Mouse (Mus musculus): ENCODE measurements at regions not wholly inside any gene's neighbourhood (a gene's known extent, or its start where the extent isn't known, plus 50 kb on each side); places are given as distances from the start of the nearest gene placed in this dataset.

DNA sequence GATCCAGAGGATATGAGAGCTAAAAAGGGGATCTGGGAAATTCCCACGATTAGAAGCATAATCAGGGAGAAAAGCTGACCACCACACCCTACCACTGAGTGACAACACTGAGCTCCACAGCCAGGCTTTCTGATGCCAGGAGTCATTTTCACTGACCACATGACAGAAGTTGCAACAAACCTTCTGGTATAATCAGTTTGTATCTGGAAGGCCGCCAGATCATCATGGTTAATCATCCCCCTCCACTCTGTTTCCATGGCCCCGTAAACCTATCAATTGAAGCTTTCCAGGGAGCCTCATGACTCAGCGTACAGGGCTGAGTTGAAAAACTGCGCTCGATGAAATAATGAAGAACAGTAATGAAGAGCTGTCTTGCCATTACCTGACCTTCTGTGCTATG, 316.9 kb downstream of the H2al1j start:
- DNase-seq, result no peak
- intact Hi-C loops (cut with DNase I), result no loop called here

DNA sequence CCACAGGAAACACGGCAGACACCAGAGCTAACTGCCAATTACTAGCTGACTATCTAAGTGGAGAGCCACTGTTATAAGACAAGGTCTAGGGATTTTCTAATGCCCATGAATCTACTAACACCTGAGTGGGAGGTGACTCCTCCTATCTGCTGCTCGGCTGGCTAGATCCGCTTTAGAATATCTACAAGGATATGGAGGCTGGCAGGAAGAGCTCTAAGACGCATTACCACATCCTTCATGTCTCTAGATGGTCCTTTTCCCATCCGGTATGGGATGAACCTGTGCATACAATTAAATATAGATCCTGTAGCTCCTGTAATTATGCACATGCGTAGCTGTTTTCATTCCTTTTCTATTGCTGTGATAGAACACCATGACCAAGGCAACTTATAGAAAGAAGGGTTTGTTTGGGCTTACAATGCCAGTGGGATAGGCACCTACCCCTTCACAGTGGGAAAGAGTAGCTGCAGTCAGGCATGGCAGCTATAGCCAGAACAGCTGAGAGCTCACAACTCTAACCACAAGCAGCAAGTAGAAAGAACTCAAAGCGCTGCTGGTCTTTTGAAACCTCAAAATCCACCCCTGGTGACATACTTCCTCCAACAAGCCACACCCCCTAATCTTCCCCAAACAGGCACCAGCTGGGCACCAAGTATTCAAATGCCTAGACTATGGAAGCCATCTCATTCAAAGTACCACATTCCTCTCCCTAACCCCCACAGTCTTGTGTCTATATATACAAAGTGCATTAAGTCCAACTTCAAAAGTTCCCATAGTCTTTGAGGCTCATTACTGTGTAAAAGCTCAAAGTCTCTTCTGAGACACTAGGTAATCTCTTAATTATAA, 319.3 kb downstream of the H2al1j start:
- DNase-seq, result no peak
- intact Hi-C loops (cut with DNase I), result no loop called here

DNA sequence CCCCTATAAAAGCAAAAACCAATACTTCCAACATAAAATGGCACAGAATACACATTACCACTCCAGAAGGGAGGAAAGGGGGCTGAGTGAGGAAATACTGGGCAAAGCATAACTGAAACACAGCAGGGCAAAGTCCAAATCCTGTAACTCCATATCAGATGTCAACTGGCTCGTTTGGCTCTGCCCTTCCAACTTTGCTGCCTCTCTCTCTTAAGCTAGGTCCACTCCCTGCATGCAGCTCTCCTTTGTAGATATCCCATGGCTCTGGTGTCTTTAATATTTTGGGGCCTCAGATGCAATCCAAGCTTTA, 319.9 kb downstream of the H2al1j start:
- no peak for DNase-seq
- intact Hi-C loops (cut with DNase I), result no loop called here

DNA sequence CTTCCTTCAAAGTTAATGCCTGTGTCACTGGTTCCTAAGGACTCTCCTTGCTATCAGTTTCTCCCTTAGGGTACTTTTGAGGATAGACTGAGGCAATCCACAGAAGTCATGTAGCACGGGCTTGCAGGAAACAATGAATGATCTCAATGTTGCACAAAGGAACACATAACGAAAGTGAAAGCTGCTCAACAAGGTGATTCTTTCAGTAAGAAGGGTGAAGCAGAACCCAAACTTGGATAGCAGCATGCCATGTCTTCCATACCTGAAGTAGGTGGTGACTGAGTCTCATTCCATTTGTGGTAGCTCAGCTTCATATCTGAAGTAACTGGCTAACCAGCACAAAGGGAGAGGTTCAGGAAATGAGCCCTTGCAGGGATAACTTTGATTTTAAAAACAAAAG, 325.7 kb downstream of the H2al1j start:
- DNase-seq, result no peak
- intact Hi-C loops (cut with DNase I), result no loop called here

DNA sequence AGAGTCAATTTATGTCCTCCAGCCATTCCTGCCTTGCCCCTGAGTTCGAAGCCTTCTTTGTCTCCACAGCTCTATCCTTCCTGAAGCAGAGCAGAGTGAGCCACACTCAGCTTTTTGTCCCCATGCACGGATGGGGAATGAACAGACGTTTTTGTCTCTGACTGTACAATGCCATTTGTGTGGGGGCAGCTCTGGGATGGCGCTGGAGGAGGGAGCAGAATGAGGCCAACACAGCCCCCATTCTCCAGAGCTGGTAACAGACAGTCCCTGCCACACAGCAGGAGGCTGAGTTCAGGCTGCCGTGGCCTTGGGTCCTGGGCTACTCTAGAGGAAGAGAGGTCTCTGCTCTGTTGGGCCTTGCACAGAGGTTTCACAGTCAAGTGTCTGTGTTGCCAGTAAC, 327.4 kb downstream of the H2al1j start:
- no peak for DNase-seq
- intact Hi-C loops (cut with DNase I), result no loop called here

DNA sequence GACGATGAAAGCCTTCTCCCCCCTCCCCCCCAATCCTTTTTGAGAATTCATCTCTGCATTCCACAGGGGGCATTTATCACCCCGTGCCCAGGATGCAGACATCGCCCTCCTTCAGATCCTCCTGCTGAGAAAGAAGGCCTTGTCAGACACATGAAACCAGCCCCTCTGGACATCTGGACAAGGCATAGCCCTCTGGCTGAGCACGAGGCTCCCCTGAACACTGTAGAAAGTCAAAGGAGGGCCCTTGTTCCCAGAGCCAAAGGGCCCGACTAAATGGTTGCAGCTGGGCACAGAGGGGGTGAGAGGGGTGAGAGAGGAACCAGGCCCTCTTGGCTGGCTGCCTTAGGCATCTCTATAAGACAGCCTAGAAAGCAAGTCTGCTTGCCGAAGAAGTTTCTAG, 327.8 kb downstream of the H2al1j start:
- intact Hi-C loops (cut with DNase I), result no loop called here
- DNase-seq, result no peak

DNA sequence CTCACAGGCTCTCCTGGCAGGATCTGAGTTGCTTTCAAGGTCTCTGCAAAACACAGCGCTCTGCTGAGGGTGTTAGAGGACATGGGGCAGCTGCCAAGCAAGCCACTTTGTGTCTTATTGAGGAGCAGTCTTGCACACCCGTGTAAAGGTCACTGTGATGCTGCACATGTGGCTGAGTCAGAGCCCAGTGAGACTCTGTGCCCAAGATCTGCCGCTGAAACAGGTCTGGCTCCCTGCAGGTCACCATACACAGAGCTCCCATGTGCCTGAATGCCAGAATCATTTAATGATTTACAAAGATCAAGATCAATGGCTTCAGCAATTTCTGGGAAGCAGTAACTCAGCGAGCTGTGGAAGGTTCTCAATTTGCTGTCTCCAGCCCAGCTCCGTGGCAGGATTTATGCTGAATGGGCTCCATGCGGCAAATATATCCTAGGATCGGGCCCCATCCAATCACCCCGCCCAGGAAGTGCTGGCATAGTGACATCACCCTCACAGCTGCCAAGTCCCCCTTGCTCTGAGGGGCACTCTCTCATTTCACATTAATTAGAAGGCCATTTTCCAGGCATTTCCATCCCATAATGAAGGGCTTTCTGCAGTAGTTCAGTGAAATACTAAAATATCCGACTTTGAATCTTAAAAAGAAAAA, 330.1 kb downstream of the H2al1j start:
- no peak for DNase-seq

DNA sequence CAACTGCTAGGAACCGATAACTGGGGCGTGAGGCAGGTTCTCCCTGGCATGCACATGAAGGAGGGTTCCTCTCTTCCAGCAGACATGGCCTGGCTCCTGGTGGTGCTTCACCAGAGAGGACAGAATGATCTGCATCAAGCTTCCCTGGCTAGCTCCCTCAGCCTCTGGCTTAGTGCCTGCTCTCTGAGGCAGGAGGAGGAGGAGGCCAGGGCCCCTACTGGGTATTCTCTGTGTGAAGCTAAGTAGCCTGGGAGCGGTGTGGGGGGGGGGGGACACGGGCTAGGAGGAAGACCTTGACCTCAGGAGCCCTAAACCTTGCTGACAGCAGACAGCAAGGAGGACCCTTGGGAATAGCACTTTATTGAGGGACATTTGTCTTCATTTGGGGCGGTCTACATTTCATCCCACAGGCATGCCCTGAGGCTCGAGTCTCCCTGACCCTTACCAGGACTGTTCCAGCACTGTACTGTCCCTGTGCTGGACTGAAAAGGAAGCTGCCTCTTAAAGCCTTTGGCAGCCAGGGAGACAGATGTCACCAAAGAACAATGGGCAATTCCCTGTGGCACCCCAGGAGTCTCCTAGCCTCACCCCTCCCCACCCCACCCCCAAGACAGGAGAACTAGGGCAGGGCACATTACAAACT, 335.7 kb downstream of the H2al1j start:
- intact Hi-C loops (cut with DNase I), result loop anchor here (5.0 to 10.0 kb wide), 4 partner anchors 341 to 591 kb away; no protein-coding TSS in a partner anchor
- DNase-seq, result peak; percentile 9 to 22

More for the DNA sequence above, 330.1 kb downstream of the H2al1j start:
- intact Hi-C loops (cut with DNase I), result no loop called here

DNA sequence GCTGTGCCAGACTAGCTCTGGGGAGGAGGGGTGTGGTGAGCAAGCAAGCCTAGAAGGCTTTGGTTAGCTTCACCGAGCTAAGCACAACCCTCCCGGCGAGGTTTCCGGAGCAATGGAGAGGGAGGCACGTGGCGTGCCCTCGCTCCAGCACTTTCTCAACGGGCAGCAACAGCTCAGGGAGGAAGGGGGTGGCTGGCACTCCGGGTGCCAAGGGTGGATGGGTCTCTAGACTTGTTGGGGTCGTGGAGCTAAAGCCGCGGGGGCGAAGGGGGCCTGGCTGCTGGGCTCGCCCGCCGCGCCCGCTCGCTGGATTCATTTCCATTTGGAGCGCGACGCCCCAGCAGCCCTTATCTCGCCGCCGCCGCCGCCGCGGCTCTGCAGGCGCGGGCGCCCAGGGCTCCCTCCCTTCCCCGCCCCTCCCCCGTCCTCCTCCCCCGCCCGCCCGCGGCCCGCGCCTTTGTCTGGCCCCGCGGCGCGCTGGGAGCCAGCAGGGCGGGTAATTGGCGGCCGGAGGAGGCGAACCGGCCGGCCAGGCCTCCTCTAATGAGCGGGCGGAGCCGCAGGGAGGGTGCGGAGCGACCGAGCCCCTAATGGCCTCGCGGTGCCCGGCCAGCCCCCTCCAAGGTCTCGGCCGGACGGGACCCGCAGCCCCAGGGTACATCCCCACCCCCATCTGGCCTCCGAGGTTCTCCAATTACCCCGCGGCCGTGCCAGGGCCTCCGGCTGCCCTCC, 336.9 kb downstream of the H2al1j start:
- peak; percentile 60 to 72 for DNase-seq
- intact Hi-C loops (cut with DNase I), result loop anchor here (5.0 to 10.0 kb wide), 6 partner anchors 63 to 947 kb away; partner anchors contain the start of gene Mid1ip1

DNA sequence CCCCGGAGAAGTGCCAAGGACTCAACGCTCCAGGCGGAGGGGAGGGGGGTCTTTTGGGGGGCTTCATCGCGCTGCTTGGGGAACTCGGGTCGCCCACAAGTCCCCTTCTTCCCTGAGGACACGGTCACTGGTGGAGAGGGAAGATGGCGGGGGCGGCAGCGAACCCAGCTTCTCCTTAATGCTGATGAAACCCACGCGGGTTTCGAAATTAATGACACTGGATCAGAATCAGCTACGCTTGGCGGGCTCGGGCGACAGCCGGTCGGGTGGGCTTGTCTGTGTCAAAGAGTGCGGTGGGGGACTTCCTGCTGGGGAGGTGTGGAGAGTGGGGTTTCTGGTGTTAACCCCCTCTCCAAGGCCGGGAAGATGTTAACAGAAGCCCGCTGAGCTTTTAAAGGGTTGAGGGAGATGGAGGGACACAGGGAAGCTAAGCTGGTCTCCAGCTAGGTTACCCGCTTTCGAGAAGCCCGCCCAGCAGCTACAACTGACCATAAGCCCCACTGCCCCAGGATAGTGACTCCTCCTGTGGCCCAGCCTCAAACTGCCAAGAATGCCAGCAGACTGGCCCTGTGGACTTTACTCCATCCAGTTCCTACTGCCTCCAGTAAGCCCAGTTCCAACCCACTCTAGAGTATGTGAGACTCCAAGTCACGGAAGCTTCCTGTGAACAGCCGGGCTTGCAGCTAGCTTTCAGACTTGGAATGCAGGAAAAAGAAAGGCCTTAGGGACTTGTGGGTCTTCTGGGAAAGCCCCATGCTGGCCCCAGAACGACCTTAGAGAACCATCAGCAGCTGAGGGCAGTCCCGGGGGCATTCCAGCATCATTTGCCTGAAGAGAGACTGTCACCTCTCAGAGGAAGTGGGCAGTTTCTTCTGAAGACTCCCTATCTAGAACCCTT, 337.7 kb downstream of the H2al1j start:
- intact Hi-C loops (cut with DNase I), result loop anchor here (5.0 to 10.0 kb wide), 4 partner anchors 62 to 948 kb away; partner anchors contain the start of gene Mid1ip1
- peak in 1 of 2 experiments; percentile 2 for DNase-seq

DNA sequence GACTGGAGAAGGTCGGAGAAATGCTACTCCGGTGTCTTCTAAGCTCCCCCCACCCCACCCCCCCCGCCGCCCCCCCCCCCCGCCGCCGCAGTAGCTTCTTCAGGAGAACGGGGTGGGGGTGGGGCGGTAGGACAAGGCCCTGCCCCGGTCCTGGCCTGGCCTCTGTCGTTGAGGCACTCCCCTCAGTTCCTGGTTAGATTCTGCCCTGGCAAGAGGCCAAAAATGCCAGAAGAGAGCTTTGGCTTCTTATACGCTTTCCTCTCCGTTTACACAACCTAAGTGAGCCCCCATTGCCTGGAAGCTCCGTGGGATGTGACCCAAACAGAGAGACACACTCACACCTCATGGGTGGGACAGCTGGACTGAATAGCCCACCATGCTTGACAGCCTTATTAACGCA, 338.9 kb downstream of the H2al1j start:
- no peak for DNase-seq
- intact Hi-C loops (cut with DNase I), result loop anchor here (5.0 to 10.0 kb wide), 4 partner anchors 61 to 949 kb away; partner anchors contain the start of gene Mid1ip1

DNA sequence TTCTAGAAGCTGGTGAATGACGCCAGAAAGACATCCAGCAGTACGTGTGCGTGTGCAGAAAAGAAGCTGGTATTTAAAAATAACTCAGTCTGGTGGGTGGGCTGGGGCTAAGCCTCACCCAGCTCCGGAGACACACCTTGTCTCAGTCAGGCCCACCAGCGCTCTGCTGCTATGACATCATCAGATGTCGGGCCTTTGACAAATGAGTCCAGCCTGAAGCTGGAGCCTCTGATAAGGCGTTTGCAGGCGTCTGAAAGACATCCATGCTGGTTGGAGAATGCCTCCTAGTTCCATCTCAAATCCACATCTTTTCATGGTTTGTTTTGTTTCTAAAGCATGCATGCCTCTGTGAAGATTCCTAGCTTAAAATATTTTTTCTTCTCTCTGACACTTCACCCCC, 344.2 kb downstream of the H2al1j start:
- intact Hi-C loops (cut with DNase I), result no loop called here
- no peak for DNase-seq

DNA sequence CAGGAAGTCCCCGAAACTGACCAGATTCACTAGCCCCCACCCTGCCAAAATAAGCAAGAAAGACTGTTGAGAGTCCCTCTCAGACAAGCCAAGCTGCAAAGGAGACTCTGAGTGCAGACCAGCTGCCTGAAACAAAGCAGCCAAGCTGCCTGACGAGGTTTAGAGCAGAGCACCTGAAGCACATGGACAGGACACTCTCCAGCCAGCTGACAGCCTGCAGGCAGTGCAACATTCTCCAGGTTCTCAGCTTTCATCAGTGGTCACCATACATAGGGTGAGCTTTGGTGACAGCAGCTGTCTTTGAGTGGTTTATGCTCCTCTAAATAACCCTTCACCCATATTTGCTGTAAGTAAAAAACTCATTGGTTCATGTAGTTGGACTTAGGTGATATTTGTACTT, 350.5 kb downstream of the H2al1j start:
- no peak for DNase-seq
- intact Hi-C loops (cut with DNase I), result no loop called here

DNA sequence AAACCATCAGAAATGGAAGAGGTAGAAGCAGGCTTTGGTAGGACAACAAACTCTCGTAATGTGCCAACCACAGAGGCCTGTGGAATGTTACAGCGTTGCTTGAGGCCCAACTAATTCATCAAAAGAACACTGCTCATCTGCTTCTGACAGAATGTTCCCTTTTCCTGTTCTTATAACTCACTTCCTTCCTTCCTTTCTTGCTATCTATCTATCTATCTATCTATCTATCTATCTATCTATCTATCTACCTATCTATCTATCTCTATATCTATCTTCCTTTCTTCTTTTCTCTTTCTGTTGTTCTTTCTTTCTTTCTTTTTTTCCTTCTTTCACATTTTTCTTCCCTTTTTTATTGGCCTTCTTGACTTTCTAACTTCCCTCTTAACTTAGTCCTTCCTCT, 353.7 kb downstream of the H2al1j start:
- DNase-seq, result no peak

DNA sequence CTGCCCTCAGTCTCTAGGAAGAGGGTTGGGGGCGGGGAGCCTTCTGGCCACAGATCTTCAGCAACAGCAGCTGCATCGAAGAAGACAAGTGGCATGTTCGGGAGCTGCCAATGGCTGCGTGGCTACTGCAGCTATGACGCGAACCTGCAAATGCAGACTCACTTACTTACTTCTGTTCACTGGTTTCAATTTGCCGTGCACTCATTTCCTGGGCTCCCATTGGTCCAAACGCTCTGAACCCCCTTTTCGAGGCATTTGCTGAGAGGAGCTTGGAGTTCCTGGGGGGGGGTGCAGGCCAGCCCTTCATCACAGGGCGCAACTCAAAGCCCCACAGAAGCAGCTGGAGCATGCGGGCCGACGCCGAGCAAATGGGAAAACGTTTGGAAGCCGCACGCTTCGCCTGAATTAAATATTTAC, 362.4 kb downstream of the H2al1j start:
- no peak for DNase-seq
- intact Hi-C loops (cut with DNase I), result no loop called here

More for the DNA sequence above, 353.7 kb downstream of the H2al1j start:
- intact Hi-C loops (cut with DNase I), result no loop called here

DNA sequence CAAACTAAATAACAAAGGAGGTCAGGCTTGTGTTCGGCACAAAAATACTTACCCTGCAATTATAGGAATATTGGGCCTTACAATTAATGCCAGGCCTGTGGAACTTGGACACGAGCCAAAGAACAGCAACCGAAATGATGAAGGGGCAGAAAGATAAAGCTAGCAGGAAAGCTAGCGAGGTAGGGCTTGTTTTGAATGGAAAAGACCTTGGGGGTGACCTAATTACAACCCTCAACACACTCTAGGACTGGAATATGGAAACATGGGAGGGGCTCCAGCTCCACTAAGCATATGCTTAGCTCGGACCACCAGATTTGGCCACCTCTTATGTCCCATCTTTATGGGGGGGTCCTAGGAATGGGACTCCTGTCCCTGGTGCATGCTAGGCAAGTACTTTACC, 362.8 kb downstream of the H2al1j start:
- intact Hi-C loops (cut with DNase I), result no loop called here
- no peak for DNase-seq

DNA sequence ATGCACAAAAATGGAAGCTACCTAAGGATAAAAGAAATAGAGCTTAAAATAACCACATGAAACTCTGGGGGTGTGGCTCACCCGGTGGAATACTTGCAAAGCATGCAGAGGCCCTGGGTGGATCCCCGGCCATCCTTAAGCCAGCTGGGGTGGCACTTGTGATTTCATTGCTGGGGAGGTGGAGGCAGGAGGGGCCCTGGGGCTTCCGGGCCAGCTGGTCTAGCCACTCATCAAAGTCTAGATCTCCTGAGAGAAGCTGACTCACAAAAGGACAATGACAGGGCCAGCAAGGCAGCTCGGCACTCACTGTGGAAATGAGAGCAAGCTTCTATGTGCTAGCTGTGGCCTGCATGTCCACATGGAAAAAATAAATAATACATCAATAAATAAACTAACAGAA, 363.4 kb downstream of the H2al1j start:
- intact Hi-C loops (cut with DNase I), result no loop called here
- no peak for DNase-seq

DNA sequence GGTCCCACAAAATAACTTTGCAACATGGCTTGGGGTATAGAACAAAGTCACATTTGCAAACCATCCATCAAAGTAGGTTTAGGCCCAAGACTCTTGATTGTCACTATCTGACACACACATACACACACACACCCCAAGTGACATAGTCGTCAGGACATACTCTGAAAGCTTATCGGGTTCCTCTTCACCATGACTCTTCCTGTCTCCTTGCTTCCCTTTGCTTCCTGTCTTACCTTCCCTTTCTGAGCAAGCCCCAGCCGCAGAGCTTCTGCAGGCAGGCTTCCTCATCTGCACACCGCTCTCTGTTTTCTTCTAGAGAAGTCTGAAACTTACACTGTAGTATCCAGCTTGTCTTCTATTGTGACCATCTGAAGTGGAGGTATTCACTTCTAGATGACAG, 368.9 kb downstream of the H2al1j start:
- DNase-seq, result no peak

DNA sequence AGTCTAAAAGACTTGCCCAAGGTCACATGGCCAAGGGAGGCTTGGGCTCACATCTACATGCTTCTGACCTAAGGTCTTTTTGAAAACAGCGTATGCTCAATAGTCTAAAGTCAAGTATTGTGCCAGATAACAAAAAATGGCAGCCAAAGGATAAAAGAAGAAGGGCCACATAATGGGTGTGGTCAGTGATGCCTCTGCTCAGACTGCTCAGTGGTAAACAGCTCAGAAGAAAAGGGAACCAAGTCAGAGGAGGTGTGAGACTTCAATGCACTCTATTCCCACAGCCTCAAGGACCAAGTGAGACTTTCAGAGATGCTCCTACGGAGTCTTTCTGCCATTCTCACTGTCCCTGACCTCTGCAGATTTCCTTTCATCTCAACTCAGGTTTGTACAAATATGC, 373.5 kb downstream of the H2al1j start:
- intact Hi-C loops (cut with DNase I), result no loop called here
- no peak for DNase-seq

More for the DNA sequence above, 368.9 kb downstream of the H2al1j start:
- intact Hi-C loops (cut with DNase I), result no loop called here

Measured in heart, postnatal 36 days (tissue).